Mouse (Mus musculus): ENCODE results near the gene Chst15. TPM values are rescaled to one million over a fixed set of nuclear protein-coding genes. Genes with fewer than 3 reads are reported as not detected.

Gene Chst15
- total RNA-seq (2021) (1 to 10 TPM; 6.8 to 7.3 TPM), polyA plus RNA-seq (2012; rRNA removed) (6.3 and 7.0 TPM in 2 replicates)
- long read RNA-seq, full-length matches to known transcripts, result 2 of 2 reads
- long read RNA-seq, partial matches to known transcripts, result 0 of 2 reads
- long read RNA-seq, other reads (novel, unspliced or antisense), result 0 of 2 reads

DNA sequence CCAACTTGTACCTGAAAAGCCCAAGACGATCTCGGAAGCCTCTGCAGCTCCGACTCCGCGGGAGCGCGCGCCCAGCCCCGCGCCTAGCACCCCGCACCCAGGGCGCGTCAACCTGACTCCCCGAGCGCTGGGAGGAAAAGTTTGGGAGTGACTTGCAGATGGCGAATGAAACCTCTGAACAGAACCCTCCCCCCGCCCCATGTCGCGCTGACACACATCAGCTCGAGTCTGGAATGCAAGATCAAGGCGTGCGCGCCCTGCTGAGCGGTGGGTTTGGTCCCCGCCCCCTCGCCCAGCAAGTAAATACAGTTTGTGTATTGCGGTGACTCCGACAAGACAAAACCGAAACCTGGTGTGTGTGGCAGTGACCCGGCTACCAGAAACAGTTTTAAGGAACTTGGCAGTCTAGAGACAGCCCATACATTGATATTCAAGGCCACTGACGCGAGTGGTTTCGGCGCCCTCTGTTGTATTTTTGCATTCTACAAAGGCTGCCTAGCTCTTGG is at the start of gene Chst15:
Gene Chst15, minus strand, starts transcription at position 193 of the 506 bp plus-strand sequence.
- intact Hi-C loops (cut with DNase I), result loop anchor here (2.0 to 5.0 kb wide), 5 partner anchors 22 to 235 kb away; no protein-coding TSS in a partner anchor
- Histone ChIP-seq H3K79me2 (replicated peaks; ENCODE audit: control insufficient read depth, insufficient read depth, low read length) (no peaks in the 10 kb centered on the region), H3K9ac (ENCODE audit: low read depth, low read length) (peak within 1 kb of the TSS; percentile 93), H3K4me3 (peak within 1 kb of the TSS; percentile 71), H3K27me3 (ENCODE audit: control insufficient read depth, insufficient read depth, low read length) (no peaks in the 10 kb centered on the region), H3K4me1 (ENCODE audit: control insufficient read depth, insufficient read depth, low read length) (peaks cover 3% of the 10 kb centered on the region; the same call in 1 of the 2 replicates), H3K27ac (peak within 1 kb of the TSS; percentile 90), H3K36me3 (ENCODE audit: control insufficient read depth, insufficient read depth, low read length) (no peaks in the 10 kb centered on the region)
- peak in 1 of 2 experiments; percentile 78 for DNase-seq
- 2% methylated on average over 34 of the region's 34 CpGs for WGBS
- TF ChIP-seq EP300 (IDR thresholded peaks at IDR 0.05; ENCODE audit: insufficient read depth, low read depth, low read length), result no peak
- TF ChIP-seq CTCF (IDR thresholded peaks at IDR 0.05), result peak; percentile 36
- TF ChIP-seq POLR2A (IDR thresholded peaks at IDR 0.05; ENCODE audit: insufficient read depth, low read depth, low read length), result peak; percentile 58

DNA sequence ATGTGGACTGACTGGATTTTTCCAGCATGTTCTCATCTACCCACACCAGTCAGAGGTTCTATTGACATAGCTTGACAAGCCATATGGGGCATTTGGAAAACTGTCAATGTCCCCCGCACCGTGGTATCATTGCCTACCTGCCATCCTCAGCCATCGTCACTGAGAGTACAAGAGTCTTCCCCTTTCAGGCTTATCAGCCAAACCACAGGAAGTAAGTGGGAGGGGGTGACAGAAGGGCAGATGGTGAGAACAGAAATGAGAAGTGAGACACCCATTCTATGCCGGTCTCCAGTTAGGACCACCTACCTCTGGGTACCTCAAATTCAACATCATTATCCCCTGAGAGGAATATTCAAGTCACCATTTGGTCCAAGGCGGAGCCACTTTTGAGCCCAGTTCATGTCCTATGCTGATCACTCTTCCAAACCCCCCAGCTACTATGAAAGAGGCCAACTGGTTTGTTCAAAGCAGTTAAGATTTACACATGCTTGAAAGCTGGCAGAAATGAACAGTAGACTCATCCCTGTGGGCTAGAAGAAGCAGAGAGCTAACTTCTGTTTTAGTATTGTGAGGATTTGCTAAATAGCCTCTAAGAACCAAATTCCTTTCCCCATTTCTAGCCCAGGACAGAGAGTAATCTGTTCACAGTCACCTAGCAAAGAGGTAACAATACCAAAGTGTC is 48.8 kb upstream of the Chst15 start:
- no peaks in the 10 kb centered on the region for H3K27me3 ChIP-seq (ENCODE audit: control insufficient read depth, insufficient read depth, low read length)
- peak in 1 of 2 experiments; percentile 23 for DNase-seq
- H3K36me3 ChIP-seq (ENCODE audit: control insufficient read depth, insufficient read depth, low read length), result no peaks in the 10 kb centered on the region
- no peaks in the 10 kb centered on the region for H3K4me1 ChIP-seq (ENCODE audit: control insufficient read depth, insufficient read depth, low read length)
- H3K79me2 ChIP-seq (replicated peaks; ENCODE audit: control insufficient read depth, insufficient read depth, low read length), result no peaks in the 10 kb centered on the region
- H3K4me3 ChIP-seq, result no peak overlapping the region
- intact Hi-C loops (cut with DNase I), result loop anchor here (5.0 kb wide), 1 partner anchor 106 kb away; no protein-coding TSS in a partner anchor
- H3K9ac ChIP-seq (ENCODE audit: low read depth, low read length), result no peak overlapping the region
- TF ChIP-seq CTCF (IDR thresholded peaks at IDR 0.05) (no peak), EP300 (IDR thresholded peaks at IDR 0.05; ENCODE audit: insufficient read depth, low read depth, low read length) (no peak), POLR2A (IDR thresholded peaks at IDR 0.05; ENCODE audit: insufficient read depth, low read depth, low read length) (no peak)
- WGBS, result 58% methylated on average over 5 of the region's 5 CpGs
- no peak overlapping the region for H3K27ac ChIP-seq

DNA sequence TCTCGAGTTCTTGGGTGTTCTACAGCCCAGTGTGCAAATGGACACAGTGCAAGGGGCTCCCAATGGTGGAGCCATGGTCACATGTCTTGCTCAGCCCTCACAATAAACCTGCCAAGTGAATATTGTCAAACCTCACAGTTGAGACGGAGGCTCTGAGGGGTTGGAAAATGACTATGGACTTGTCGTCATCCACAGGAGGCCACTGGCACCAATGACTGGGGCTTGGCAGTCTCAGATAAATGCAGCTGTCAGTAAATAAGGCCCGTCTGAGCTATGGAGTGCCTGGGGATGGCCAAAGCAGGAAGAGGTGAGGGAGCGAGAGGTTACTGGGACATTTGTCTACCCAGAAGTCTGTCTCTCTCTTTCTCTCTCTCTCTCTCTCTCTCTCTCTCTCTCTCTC is 48.1 kb upstream of the Chst15 start:
- Histone ChIP-seq H3K4me3 (no peak overlapping the region), H3K27ac (no peak overlapping the region), H3K36me3 (ENCODE audit: control insufficient read depth, insufficient read depth, low read length) (no peaks in the 10 kb centered on the region)

DNA sequence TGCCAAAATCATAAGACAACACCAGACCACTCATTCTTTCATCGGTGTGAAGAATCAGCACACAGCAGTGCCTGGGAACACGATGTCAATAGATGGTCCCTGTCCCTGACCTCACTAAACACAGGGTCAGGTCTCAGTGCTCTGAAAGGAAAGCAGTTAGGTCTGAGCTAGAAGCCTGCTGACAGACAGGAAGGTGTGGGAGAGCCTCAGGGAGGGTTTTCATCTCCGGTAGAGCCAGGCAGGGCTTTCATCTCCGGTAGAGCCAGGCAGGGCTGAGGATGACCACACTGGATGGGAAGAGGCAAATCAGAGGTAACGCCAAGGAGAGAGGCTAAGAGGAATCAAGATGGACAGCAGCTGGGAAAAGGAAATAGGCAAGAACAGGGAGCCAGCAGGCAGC is 47.5 kb upstream of the Chst15 start:
- no peak for DNase-seq
- Histone ChIP-seq H3K79me2 (replicated peaks; ENCODE audit: control insufficient read depth, insufficient read depth, low read length) (no peaks in the 10 kb centered on the region), H3K27me3 (ENCODE audit: control insufficient read depth, insufficient read depth, low read length) (no peaks in the 10 kb centered on the region), H3K27ac (no peak overlapping the region), H3K4me3 (no peak overlapping the region), H3K9ac (ENCODE audit: low read depth, low read length) (no peak overlapping the region), H3K36me3 (ENCODE audit: control insufficient read depth, insufficient read depth, low read length) (no peaks in the 10 kb centered on the region), H3K4me1 (ENCODE audit: control insufficient read depth, insufficient read depth, low read length) (no peaks in the 10 kb centered on the region)
- 44% methylated on average over 5 of the region's 5 CpGs for WGBS
- intact Hi-C loops (cut with DNase I), result no loop called here
- TF ChIP-seq POLR2A (IDR thresholded peaks at IDR 0.05; ENCODE audit: insufficient read depth, low read depth, low read length), result no peak
- no peak for TF ChIP-seq EP300 (IDR thresholded peaks at IDR 0.05; ENCODE audit: insufficient read depth, low read depth, low read length)
- TF ChIP-seq CTCF (IDR thresholded peaks at IDR 0.05), result no peak

More for the DNA sequence above, 48.1 kb upstream of the Chst15 start:
- 78% methylated on average over 5 of the region's 5 CpGs for WGBS
- DNase-seq, result no peak
- TF ChIP-seq EP300 (IDR thresholded peaks at IDR 0.05; ENCODE audit: insufficient read depth, low read depth, low read length), result no peak
- no peak for TF ChIP-seq CTCF (IDR thresholded peaks at IDR 0.05)
- no peak for TF ChIP-seq POLR2A (IDR thresholded peaks at IDR 0.05; ENCODE audit: insufficient read depth, low read depth, low read length)
- no peaks in the 10 kb centered on the region for H3K27me3 ChIP-seq (ENCODE audit: control insufficient read depth, insufficient read depth, low read length)
- no peaks in the 10 kb centered on the region for H3K4me1 ChIP-seq (ENCODE audit: control insufficient read depth, insufficient read depth, low read length)
- H3K79me2 ChIP-seq (replicated peaks; ENCODE audit: control insufficient read depth, insufficient read depth, low read length), result no peaks in the 10 kb centered on the region
- intact Hi-C loops (cut with DNase I), result loop anchor here (5.0 kb wide), 1 partner anchor 107 kb away; no protein-coding TSS in a partner anchor
- H3K9ac ChIP-seq (ENCODE audit: low read depth, low read length), result no peak overlapping the region

DNA sequence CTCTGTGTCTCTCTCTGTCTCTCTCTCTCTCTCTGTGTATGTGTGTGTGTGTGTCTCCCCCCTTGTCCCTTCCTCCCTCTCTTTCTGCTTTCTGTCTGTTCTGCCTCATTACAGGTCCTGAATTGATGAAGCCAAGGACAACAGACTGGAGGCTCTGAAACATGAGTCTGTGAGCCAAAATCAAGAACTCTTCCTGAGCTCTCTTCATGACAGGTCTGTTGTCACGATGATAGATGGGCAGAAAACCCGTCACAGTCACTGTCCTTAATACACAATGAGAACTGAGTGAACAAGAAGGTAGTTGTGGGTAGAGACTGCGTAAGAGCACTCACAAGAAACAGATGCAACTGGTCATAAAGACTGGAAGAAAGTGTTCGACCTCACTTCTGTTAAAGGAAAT is 43.3 kb upstream of the Chst15 start:
- Histone ChIP-seq H3K4me3 (no peak overlapping the region), H3K36me3 (ENCODE audit: control insufficient read depth, insufficient read depth, low read length) (no peaks in the 10 kb centered on the region), H3K79me2 (replicated peaks; ENCODE audit: control insufficient read depth, insufficient read depth, low read length) (no peaks in the 10 kb centered on the region), H3K9ac (ENCODE audit: low read depth, low read length) (no peak overlapping the region), H3K4me1 (ENCODE audit: control insufficient read depth, insufficient read depth, low read length) (peaks cover 8% of the 10 kb centered on the region), H3K27ac (no peak overlapping the region), H3K27me3 (ENCODE audit: control insufficient read depth, insufficient read depth, low read length) (no peaks in the 10 kb centered on the region)
- WGBS, result 91% methylated on average over 4 of the region's 4 CpGs
- intact Hi-C loops (cut with DNase I), result no loop called here
- no peak for TF ChIP-seq EP300 (IDR thresholded peaks at IDR 0.05; ENCODE audit: insufficient read depth, low read depth, low read length)
- no peak for TF ChIP-seq CTCF (IDR thresholded peaks at IDR 0.05)
- TF ChIP-seq POLR2A (IDR thresholded peaks at IDR 0.05; ENCODE audit: insufficient read depth, low read depth, low read length), result no peak
- DNase-seq, result no peak

DNA sequence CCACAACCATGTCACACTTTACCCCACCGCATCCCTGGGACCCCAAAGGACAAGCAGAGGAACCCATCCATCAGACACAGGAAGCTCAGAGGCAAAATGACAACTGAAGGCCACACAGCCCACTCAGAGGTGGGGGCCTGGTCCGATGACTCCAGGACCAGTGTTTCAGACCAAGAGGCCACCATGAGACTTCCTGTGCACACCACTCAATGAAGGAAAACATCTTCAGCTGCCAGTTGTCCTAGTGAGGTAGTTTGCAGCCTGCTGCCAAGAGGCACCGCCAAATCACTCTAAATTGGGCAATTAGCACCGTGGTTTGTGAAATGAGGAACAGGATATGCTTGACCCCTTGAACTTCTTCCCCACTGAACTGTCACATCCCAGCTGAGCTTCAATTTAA is 41.7 kb upstream of the Chst15 start:
- Histone ChIP-seq H3K79me2 (replicated peaks; ENCODE audit: control insufficient read depth, insufficient read depth, low read length) (no peaks in the 10 kb centered on the region), H3K27me3 (ENCODE audit: control insufficient read depth, insufficient read depth, low read length) (no peaks in the 10 kb centered on the region), H3K9ac (ENCODE audit: low read depth, low read length) (no peak overlapping the region), H3K36me3 (ENCODE audit: control insufficient read depth, insufficient read depth, low read length) (no peaks in the 10 kb centered on the region), H3K4me3 (no peak overlapping the region), H3K27ac (no peak overlapping the region), H3K4me1 (ENCODE audit: control insufficient read depth, insufficient read depth, low read length) (peaks cover 8% of the 10 kb centered on the region)
- intact Hi-C loops (cut with DNase I), result no loop called here
- DNase-seq, result peak in 1 of 2 experiments; percentile 42
- 39% methylated on average over 4 of the region's 4 CpGs for WGBS
- TF ChIP-seq CTCF (IDR thresholded peaks at IDR 0.05), result no peak
- TF ChIP-seq EP300 (IDR thresholded peaks at IDR 0.05; ENCODE audit: insufficient read depth, low read depth, low read length), result no peak
- TF ChIP-seq POLR2A (IDR thresholded peaks at IDR 0.05; ENCODE audit: insufficient read depth, low read depth, low read length), result no peak

All from heart, adult 2 months (tissue).